Mouse (Mus musculus) adrenal gland, adult 8-10 months (tissue): ENCODE results near the gene Nenf. TPM values are rescaled to one million over a fixed set of nuclear protein-coding genes. Genes with fewer than 3 reads are reported as not detected.

ENCODE experiments used
- DNase-seq: peaks from one replicate; pipeline ENCODE4 v3.0.0; 2022
- total RNA-seq, 4 experiments: library from RNA; stranded (reverse); gene quantifications; 2 replicates each; pipeline ENCODE4 v1.2.4; 2022

Nenf gene
- total RNA-seq, result 100 to 1,000 TPM in 2 of 4 experiments, 10 to 100 TPM in 2; 82.9 to 112 (median 103) TPM

DNA sequence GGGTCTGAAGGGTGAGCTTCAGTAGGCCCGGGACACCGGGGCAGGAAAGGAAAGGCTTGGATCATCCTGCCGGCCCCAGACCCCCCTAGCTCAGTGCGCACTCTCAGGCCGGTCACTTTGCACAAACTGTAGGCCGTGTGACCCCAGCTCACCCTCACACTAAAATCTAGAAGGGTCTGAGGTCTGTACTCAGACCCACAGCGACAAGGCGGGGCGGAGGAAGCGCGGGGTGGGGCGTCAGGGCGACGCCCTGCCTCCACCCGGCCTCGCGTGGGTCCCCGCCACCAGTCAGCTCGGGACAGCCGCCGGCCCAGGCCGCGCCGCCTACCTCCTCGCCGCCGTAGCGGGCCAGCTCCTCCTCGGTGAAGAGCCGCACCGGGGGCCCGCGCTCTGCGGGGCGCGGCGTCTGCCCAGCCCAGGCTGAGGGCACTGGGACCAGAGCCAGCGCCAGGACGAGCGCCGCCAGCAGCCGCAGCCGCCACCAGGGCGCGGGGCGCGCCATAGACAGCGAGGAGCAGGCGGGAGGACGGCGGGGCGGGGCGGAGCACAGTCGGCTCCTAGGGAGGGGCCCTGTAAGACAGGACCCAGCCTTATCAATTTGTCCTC, at the start of gene Nenf:
Nenf (minus strand) TSS at position 604 of the 606 bp plus-strand sequence.
- DNase-seq, result peak; percentile 68

DNA sequence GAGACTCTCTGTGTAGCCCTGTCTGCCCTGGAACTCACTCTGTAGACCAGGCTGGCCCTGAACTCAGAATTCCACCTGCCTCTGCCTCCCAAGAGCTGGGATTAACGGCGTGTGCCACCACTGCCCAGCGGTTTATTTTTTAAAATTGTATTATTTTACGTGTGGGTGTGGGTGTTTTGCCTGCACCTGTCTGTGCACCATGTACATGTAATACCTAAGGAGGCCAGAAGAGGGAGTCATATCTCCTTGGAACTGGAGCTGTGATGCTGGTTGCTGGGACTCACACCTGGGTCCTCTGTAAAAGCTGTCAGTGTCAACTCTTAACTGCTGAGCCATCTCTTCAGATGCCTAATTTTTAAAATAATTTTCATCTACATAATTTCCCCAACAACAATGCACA, 46.5 kb upstream of the Nenf start:
- no peak for DNase-seq

DNA sequence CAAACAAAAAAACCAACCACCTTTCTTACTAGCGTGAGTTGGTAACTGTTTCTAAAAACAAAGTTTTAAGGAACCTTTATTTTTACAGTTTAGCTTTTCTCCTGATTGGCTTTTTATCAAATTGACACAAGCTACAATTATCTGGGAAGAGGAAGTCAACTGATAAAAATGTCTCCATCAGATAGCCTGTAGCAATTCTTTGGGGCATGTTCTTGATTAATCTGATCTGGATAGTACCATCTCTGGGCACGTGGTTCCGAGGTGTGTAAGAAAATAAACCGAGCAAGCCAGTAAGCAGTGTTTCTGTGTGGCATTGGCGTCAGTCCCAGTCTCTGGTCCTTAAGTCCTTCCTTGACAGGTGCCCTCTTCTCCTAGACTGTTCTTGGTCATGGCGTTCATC, 44.4 kb upstream of the Nenf start:
- no peak for DNase-seq

DNA sequence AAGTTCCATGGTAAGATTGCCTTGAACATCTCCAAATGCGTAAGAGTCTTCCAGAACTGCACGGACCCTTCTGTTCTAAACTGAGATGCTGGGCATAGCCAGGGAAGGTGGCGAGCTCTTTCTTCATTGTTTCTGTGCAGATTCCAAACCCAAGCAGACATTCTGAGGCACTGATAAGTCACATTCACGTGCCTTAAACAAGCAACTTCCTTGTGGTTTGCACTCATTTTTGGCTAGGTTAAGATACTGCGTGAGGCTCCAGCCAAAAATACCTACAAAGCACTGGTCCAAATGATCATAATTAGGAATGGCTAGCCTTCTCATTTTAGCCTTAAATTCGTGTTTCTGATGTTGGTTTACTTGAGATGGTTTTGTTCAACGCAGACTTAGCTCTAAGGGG, 41.5 kb upstream of the Nenf start:
- DNase-seq, result no peak

DNA sequence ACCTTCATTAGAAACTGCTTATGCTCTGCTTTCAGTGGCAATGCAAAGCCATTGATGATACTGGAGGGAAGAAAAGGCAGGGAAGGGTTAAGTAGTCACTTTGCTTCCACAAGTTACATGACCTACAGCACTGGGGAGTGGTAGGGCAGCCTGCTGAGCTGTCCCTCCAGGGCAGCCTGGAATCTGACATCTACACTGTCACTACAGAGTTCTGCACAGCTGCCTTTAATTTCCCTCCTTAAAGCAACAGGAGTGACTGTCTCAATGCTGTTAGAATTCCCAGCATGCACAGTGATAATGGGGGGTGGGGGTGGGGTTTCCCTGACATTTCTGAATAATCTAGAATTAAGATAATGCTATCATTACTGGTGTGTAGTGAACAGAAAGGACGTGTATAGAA, 38.9 kb upstream of the Nenf start:
- no peak for DNase-seq

DNA sequence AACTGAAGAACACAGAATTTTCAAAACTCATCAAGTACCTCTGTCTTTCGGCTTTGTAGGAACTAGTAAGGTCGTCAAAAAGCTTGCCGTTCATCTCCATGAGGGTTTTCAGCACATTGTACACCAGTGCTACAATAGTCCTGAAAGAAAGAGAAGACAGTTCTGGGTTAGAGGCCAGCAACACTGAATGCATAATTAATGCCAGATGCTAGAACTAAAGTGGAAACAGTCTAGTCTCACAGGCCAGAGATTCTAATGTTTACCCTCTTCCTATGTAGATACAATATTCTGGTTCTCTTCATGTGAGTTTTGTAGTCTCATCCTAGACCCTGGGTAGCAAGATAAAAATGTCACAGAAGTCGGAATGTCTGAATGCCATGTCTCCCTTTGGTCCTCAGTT, 35.8 kb upstream of the Nenf start:
- DNase-seq, result no peak

DNA sequence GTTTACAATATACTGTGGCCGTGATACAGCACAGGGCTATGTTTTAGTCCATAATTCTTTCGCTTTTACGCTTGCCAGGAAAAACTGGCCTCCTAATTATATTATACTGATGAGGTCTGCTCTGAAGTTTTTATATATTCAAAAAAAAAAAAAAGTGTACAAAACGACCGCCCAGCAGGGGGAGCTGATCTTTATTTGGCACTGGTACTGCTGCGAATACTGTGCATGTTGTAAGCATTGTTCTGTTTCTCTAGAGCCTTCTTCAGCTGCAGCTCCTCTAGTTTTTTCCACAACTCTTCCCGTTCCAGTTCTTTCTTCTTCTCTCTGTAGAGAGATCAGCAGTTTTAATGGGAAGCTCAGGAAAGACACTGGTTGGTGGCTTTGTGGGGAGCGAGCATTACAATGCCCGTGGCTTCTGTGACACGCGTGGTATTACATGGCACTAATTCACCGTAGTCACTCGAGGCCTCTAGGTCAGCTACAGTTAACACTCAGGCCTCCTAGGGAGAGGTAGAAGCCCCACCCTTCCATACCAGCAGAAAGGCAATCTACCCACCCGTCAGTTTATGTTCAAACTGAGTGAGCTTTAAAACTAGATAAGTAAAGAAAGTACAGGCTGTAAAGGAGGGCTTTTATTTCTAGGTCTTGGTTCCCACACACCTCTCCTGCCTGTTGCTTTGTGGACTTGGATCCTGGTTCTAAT, 34.9 kb upstream of the Nenf start:
- no peak for DNase-seq

DNA sequence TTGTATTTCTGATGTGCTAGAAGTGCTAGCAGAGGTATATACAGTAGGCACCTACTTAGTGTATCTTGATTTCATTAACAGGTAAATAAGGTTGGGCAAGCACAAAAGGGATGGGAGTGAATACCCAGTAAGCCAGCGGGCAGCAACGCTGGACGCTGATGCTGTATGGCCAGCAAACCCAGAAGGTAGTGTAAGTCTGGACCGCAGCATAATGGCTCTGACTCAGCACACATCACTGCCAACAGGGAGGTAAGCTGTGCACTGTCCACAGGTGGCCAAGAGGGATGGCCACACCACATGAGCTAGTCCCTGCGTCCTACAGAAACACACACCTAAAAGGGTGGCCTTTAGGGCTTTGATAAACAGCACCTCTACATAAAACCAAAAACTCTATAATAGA, 32.4 kb upstream of the Nenf start:
- DNase-seq, result no peak

DNA sequence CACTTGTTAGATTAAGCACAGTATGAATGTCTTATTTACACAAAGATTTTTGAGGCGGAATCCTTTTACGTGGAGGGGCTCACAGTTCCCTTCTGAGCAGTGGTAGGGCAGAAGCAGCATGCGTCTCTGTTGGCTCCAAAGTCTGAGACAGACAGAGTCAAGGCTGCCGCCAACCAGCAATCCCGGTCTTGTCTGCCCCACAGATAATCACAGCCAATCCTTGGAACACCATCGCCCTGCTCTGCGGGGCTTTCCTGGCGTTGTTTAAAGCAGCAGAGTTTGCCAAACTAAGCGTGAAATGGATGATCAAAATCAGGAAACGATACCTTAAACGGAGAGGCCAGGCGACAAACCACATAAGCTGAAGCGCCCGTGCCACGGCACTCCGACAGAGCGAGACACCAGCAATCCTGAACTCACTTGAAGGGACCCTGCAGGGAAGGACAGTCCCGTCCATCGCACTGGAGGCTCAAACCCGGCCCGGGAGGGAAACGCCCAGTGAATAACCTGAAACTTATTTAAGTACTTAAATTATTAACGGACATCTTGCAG, 31.6 kb upstream of the Nenf start:
- DNase-seq, result no peak

DNA sequence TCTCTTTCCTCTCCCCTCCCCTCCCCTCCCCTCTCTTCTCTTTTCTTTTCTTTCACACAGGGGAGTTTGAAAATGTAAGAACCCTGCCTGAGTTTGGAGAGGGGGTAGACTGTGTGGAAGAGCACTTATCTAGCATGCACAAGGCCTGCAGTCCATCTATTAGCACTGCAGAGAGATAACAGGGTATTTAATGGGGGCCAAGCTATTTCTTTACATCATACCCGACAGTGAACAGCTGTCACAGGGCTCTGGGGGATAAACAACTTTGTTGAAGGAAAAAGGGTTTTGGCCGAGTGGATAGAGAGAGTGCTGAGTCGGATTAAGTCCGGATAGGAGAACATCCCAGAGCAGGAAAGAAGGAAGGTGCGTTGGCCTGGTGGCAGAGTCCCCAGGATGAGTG, 31.0 kb upstream of the Nenf start:
- DNase-seq, result no peak

DNA sequence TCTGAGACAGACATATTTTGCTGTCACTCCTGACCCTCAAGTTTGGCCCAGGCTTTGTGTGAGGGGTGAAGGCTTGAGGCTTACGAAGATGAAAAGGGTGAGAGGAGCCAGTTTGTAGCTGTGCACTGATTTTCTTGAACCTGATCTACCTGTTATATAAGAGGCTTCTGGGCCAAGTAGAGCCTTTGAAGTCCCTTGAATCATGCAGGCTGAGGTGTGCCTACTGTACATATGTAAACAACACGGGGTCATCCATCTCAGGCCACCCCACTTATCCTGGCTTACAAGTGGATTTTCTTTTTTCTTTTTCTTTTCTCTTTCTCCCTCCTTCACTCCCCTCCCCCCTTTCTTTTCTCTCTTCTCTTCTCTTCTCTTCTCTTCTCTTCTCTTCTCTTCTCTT, 30.6 kb upstream of the Nenf start:
- DNase-seq, result no peak

DNA sequence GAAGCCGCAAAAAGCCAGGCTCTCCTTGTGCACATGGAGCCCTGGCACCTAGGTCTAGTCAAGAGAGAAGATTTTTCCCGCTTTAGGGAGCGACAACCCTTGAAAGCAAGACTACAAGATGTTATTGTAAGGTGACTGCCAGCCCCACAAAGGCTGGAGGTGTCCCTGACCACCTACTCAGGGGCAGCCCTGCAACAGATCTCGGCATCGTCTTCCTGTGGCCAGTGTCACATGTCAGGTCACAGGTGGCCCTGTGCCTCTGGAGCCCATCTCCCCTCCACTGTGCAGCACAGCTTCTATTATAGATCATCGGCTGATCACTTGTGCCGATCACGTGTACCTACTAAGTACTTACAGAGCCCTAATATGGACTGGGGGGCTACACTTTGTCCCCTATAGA, 29.6 kb upstream of the Nenf start:
- DNase-seq, result no peak

DNA sequence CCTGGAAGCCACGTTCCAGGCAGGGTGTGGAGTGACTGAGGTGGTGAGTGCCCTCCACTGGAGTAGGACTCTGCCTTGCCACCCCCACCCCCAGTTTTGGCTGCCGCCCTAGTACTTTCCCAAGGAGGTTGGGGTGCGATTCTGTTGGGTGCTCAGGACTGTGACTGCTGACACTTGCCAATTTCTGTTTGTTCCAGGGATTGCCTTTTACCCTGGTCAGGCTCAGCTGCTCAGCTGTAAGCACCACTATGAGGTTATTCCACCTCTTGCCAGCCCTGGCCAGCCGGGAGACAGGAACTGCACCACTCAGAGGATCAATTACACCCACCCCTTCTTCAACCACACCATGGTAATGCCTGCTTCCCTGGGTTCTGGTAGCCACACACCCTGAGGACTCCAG, 22.5 kb upstream of the Nenf start:
- no peak for DNase-seq

DNA sequence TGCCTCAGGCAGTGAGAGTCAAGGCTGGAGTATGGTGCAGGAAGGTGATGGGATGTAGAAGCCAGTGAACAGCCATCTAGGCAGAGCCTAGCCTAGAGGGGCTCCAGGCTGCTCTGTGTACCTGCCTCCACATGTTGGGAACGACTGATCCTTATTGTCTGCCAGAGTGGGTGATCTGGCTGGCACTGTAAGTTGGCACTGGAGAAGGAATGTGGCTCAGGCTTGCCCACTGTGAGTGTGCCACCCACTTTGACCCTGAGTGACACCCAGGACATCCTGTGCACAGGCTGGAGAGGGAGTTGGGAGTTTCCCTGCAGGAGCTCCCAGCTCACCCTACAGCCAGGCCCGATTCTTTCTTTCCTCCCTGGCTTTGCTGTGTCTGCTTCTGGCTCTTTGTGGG, 21.9 kb upstream of the Nenf start:
- no peak for DNase-seq

DNA sequence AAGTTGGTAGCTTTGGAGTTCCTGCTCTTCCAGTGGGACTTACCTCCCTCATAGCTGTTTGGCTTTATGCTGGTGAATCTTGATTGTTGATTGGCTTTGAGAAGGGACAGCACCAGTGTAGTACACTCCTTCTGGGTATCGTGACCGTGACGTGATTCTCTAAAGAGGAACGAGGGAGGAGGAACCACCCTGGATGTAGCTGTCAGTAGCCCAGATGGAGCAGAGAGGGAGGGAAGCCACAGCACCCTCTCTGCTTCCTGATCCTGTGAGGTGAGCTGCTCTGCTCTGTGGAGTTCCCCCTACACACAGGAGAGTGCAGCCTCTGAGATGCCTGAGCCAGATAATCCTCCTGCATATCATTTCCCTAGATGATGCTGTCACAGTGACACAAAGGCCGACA, 16.5 kb upstream of the Nenf start:
- no peak for DNase-seq

DNA sequence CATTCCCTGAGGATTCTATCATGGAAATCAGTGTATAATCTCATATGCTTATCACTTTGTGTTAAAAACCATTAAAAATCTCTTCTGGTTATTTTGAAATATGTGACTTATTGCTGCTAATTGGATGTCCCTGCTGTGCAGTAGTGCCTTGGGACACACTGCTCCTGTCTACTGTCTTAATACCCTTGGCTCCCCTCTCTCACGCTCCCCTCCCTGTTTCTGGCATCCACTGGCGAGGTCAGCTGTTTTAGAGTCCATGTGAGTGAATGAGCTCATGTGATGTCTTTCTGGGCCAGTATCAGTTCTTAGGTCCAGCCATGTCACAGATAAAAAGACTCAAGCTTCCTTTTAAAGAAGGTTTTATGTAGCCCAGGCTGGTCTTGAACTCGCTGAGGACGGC, 12.4 kb upstream of the Nenf start:
- DNase-seq, result no peak

DNA sequence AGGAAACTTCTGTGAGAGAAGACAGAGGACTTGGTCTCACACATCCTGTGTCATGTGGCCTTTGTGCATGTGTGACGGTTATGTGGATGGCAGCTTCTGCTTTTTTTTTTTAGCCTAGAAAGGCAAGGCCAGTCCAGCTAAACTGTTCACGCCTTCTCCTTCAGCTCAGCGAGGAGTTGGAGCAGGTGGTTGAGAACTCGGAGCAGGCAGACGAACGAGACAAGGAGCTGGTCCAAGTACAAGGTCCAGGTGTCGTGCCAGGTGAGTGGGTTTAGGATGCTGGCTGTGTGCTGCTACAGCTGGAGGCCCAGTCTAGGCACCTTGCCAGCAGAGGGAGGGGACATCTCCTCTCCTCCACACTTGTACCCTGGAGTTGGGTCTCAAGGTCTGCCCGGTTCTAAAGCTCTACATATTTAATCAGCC, 10.0 kb upstream of the Nenf start:
- DNase-seq, result no peak

DNA sequence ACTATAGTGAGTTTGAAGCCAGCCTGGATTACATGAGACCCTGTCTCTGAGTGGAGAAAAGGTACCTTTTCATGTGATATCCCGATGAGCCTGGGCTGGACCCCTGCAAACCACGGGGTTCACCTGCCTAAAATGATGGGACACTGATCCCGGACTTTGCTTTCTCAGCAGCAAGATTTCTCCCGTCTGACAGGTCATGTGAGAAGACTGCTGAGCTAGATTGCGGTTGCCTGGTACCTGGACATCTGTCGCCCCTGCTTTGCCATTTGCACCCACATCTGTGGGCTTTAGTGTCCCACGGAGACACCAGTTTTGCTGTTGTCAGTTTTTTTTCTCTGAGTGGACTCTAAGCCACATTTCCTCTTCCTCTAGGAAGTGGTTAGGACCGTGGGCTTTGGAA, 9.3 kb upstream of the Nenf start:
- DNase-seq, result no peak

DNA sequence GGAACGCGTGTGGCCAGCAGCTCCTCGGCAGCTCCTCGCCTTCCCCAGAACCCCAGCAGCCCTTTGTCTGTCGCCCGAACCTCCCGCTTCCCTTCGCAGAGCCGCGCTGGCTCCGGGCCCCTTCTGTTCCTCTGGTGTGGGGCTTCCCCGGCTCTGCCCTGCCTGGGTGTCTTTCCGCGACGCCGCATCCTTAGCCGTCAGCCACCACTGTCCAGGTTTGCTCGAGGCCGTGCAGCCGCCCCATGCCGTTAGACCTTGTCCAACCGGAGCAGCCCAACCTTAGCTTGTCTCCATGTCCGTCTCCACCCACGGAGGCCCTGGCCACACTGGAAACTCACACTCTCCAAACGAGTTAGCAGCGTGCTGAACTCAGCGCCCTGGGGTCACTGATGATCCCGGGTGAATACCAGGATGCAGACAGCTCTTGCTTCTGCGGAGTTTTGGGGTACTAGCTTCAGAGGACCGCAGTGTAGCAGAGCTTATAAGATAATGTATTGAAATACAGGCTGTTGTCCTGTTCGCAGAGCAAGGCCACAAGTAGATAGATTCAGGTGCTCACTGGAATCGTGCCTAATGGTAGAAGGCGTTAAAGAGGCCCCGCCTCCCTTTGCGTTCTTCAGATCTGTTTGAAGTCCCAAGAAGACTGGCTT, 8.4 kb upstream of the Nenf start:
- DNase-seq, result peak; percentile 26

DNA sequence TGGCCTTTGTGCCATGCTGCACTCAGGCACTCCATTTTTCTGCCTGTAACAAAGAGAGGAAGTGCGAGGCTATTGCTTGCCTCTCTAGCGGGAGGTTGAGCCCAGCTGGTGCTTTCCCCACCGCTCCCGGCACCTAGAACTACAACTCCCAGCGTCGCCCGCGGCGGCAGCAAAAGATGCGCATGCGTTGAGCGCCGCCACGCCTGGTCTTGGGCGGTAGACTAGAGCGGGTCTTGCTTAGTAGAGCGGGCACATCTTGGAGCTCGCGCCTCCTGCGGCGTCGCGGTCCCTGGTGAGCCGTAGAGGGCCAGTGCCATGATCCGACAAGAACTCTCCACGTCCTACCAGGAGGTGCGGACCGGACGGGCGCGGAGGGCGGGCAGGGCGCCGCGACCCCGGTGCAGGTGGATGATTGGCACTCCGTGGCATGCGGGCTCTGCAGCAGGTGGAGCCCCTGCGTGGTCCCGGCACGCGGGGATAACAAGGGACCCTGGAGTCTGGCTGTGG, 7.8 kb upstream of the Nenf start, which contains the start of gene Tmem206:
Tmem206 (plus strand) TSS at position 187 of the 507 bp plus-strand sequence.
- peak; percentile 91 for DNase-seq

DNA sequence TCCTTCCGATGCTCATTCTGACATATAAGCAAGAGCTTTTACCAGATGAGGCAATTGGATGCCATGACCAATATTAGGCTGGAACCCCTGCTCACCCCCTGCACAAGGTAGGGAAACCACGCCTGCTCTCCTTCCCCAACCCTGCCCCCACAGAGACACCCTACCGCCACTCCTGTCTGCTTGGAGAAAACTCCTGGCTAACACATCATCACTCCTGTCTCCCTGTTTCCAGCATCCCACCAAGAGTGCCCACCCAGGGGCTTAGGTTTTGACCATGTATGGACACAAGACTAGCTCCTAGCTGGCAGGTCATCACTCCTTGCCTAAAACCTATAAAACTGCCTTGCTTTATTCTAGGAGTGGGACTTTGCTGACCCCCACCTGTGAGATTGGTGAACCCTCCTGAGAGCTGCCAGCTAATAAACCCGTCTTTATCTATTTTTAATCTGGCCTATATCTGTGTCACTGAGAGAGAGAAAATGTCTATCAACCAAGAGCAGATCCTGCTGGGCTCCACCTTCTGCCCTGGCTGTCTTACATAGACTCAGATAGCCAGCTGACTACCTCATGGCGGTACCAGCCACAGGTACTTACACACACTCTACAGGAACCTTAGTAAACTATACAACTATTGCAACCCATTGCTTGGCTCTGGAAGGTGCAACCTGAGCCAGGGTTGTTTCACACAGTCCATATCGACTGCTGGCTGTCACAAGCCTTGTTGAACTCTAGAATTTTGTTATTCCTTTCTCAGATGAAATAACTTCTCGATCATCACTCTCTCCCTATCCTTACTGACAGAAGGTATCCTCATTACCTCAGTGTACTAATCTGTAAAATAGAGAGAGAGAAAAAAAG, 7.0 kb upstream of the Nenf start:
- no peak for DNase-seq

DNA sequence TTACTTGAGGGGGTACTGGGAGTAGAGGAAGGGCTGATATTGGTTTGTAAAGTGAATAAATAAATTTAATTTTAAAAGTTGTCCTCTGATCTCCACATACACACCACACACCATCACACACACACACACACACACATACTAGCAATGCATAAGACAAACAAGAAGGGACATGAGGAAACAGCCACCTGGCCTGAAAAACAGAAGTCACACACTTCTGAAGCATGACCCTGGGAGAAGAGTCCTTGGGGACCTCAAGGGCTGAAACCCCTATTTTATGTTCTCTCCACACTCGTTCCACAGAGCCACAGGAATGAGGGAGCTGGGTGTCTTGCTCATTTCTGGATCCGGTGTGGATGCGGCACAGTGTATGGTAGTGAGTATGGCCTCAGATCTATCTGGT, 5.4 kb upstream of the Nenf start:
- no peak for DNase-seq

DNA sequence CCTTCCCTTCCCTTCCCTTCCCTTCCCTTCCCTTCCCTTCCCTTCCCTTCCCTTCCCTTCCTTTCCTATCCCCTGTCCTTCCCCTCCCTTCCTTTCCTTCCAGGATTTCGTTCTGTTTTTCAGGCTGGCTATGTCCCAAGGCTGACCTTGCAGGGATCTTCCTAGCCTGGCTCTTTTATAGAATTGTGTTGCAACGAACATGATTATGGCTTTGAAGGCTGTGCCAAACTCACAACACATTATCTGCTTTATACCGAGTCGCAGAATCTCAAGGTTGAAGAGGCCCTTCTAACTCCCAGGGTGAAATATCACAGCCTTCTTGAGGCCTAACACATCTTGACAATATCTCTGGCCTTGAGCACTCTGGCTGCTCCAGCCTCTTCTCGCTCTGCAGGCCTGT, 692 bp upstream of the Nenf start:
- DNase-seq, result peak; percentile 75
